Mouse (Mus musculus) layer of hippocampus, postnatal 10 days (tissue): Measurements from ENCODE around the gene Skint5. TPM values are rescaled to one million over a fixed set of nuclear protein-coding genes. Genes with fewer than 3 reads are reported as not detected.
"Not testable (repeated sequence)": the region's sequence is repeated elsewhere in the genome, so short reads cannot be mapped to it uniquely, and the experiment has no call there.

Experiments
- DNase-seq, 2 experiments: peaks; one replicate each; pipeline ENCODE4 v3.0.0; 2021; ENCODE audit warnings: low spot score in 2 of 2
- long read RNA-seq: library from polyadenylated mRNA; stranded (forward); transcript quantifications from one replicate; pipeline ENCODE4 v2.0.0, GENCODE M21; 2023
- total RNA-seq, 2 experiments: library from RNA; stranded (reverse); gene quantifications; 2 replicates each; pipeline ENCODE4 v1.2.3; 2021

Skint5 gene
- not detected for total RNA-seq
- long read RNA-seq, result 0 reads

GRCm38 (mm10) chr4:113999403-113999802 is at the start of gene Skint5:
TSS of gene Skint5 (minus strand) at chr4:113999503.
- DNase-seq, result no peak

GRCm38 (mm10) chr4:113957343-113957742 is 42.0 kb downstream of the Skint5 start:
- DNase-seq, result no peak

- no peak for DNase-seq
Observed at GRCm38 (mm10) chr4:113764182-113764581, 235.1 kb downstream of the Skint5 start.

DNA sequence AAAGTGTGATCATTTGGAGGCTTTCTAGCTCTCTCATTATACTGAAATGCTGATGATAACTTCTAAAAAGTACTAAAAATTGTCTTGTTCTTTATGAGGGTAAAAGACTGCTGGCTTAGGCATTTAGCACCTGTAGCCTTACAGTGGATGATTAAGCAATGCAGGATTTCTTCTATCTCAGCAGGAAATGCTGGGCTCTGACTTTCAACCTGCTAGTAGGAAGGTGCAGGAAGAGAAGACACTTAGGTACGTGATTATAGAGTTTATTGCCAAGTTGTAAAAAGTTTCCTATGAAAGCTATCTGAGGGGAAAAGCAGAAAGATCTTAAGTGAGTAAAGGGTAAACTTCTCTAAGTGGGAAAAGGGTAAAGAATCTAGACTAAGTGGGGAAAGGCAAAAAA is 235.6 kb downstream of the Skint5 start:
- DNase-seq, result no peak

- DNase-seq, result not testable (repeated sequence)
Observed at GRCm38 (mm10) chr4:113448230-113448629, 551.1 kb downstream of the Skint5 start.

Other genes with a start within 250 kb of the Skint5 start
- not detected for gene Skint11, start 163.9 kb upstream of the Skint5 start, total RNA-seq